Mouse (Mus musculus) intestine, postnatal 0 days (tissue): ENCODE results near the gene Shisa7. TPM values are rescaled to one million over a fixed set of nuclear protein-coding genes. Genes with fewer than 3 reads are reported as not detected.

Source experiments
- ATAC-seq: fragments of 200-750 bp; cut with Nextera tagmentation; 2 replicates; pipeline ENCODE4 v1.8.0; 2017; ENCODE audit warnings: mild to moderate bottlenecking, moderate TSS enrichment, moderate library complexity
- H3K27ac ChIP-seq: fragments of 300-500 bp; sonication (generic); 2 replicates; pipeline ENCODE4 v1.5.1; 2014; ENCODE audit warnings: mild to moderate bottlenecking, low read depth, low read length, moderate library complexity
- H3K27me3 ChIP-seq: fragments of 300-500 bp; sonication (generic); replicated peaks from 2 replicates; pipeline ENCODE4 v1.6.1; 2014; ENCODE audit warnings: low read length, mixed read lengths; ENCODE audit not compliant: control insufficient read depth, insufficient read depth
- H3K36me3 ChIP-seq: fragments of 300-500 bp; sonication (generic); 2 replicates; pipeline ENCODE4 v1.6.1; 2014; ENCODE audit warnings: mild to moderate bottlenecking, moderate library complexity; ENCODE audit not compliant: control insufficient read depth, insufficient read depth
- H3K4me1 ChIP-seq: fragments of 300-500 bp; sonication (generic); replicated peaks from 2 replicates; pipeline ENCODE4 v1.6.1; 2014; ENCODE audit warnings: antibody characterized with exemption, low read length, mixed read lengths; ENCODE audit not compliant: control insufficient read depth, insufficient read depth
- H3K4me2 ChIP-seq: fragments of 300-500 bp; sonication (generic); replicated peaks from 2 replicates; pipeline ENCODE4 v1.6.1; 2014; ENCODE audit warnings: low read depth, mild to moderate bottlenecking, moderate library complexity
- H3K4me3 ChIP-seq: fragments of 300-500 bp; sonication (generic); 2 replicates; pipeline ENCODE4 v1.5.1; 2014; ENCODE audit warnings: low read depth, low read length
- H3K9ac ChIP-seq: fragments of 300-500 bp; sonication (generic); 2 replicates; pipeline ENCODE4 v1.6.1; 2014; ENCODE audit warnings: mild to moderate bottlenecking, low read depth, low read length
- H3K9me3 ChIP-seq: fragments of 300-500 bp; sonication (generic); 2 replicates; pipeline ENCODE4 v1.6.1; 2016; ENCODE audit warnings: mixed run types; ENCODE audit not compliant: control insufficient read depth
- CTCF ChIP-seq: sonication (generic); IDR thresholded peaks from 2 replicates; pipeline ENCODE4 v1.5.1; 2016; ENCODE audit warnings: low read depth, mild to moderate bottlenecking, control low read depth, antibody characterized with exemption, moderate library complexity
- WGBS: fragments of 180-500 bp; shearing (Covaris S2); extraction: QIAGEN DNeasy Blood & Tissue Kit; methylation state at CpG from one replicate; pipeline ENCODE4 v1.1.7; 2014; 5-methylcytosine and 5-hydroxymethylcytosine counted together
- polyA plus RNA-seq: library from polyadenylated mRNA; unstranded; fragments of >200 nt; fragmentation: Nextera tagmentation; extraction: Ambion mirVana; gene quantifications from 2 replicates; pipeline ENCODE4 v1.2.1, GENCODE M21; 2015

Gene Shisa7
- polyA plus RNA-seq, 1 experiment from 2014 or later, result 0.07 TPM

DNA sequence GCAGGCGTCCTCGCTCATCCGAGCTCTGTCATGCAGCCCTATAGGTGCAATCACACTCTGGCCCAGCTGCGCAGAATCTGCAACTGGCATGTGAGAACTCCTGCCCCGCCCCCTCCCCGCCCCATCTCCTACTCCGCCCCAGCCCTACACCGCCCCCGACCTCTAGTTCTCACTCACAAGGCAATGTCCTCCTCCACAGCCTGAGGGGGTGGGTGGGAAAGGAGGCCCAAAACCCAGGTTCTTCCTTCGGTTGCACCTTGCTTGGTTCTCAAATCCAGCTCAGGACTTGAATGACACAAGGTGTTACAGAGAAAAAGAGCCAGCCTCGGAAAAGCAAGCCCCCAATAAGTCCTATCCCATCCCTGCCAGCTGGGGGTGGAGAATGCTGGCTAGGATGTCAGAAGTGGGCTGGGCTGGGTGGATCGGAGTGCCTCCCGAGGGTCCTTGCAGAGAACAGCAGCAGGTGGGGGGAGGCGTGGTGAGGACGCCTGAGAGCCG lies 1.8 kb downstream of the Shisa7 start:
- Histone ChIP-seq H3K9ac (no peak overlapping the region), H3K9me3 (no peaks in the 10 kb centered on the region), H3K27ac (no peak overlapping the region), H3K4me1 (0 out of 2 replicates have a peak, but pooled peaks cover 3% of the 10 kb centered on the region), H3K36me3 (no peaks in the 10 kb centered on the region), H3K27me3 (peaks cover 61% of the 10 kb centered on the region), H3K4me3 (peak overlapping the region; percentile 14), H3K4me2 (peak overlapping the region; percentile 31)
- WGBS, result 1% methylated on average over 16 of the region's 16 CpGs
- peak; percentile 33; the same call in 1 of the 2 replicates for ATAC-seq
- TF ChIP-seq CTCF, result no peak

DNA sequence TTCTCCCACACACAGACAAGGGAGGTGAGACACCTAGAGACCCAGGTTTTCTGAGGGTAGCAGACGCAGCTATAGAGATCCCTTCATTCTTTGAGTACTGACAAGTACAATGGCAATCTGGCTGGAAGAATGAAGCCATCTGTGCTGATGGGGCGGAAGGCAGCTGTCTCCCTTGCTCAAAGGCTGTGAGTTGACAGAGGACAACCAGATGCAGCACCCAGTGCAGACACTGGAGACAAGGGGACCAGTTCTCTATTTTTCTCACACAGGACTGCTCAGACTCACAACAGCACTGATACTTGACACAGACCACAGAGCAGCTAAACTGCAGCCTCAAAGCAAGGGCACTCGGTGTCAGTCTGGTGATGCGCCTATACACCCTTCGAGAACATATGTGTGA lies 2.4 kb downstream of the Shisa7 start:
- Histone ChIP-seq H3K9me3 (no peaks in the 10 kb centered on the region), H3K9ac (no peak overlapping the region), H3K27ac (no peak overlapping the region), H3K4me1 (0 out of 2 replicates have a peak, but pooled peaks cover 3% of the 10 kb centered on the region), H3K4me3 (no peak overlapping the region), H3K4me2 (no peak overlapping the region; the same call in 1 of the 2 replicates), H3K36me3 (no peaks in the 10 kb centered on the region), H3K27me3 (peaks cover 67% of the 10 kb centered on the region)
- WGBS, result 56% methylated on average over 5 of the region's 5 CpGs
- no peak for TF ChIP-seq CTCF
- ATAC-seq, result no peak

DNA sequence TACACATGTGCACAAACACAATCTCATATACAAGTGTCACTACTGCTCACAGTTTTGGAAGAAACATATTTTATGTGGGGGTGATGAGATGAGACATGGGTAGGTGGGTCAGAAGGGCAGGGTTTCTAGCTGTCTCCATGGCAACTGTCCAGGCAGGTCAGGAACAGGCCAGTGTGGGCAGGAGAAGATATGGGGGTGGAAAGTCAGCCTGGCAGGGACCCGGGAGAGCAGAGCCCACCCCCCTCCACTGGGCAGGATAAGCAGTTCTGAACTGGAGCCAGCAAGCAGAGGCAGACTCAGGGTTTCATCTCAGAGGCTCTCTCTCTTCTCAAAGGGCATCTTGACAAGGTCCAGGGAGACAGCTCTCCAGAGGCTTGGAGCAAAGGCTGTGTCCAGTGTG lies 6.9 kb downstream of the Shisa7 start:
- H3K27ac ChIP-seq, result no peak overlapping the region
- WGBS, result 5% methylated on average over 1 of the region's 1 CpGs
- no peak overlapping the region for H3K9ac ChIP-seq
- peaks cover 60% of the 10 kb centered on the region for H3K27me3 ChIP-seq
- no peak overlapping the region for H3K4me2 ChIP-seq
- no peaks in the 10 kb centered on the region for H3K36me3 ChIP-seq
- H3K4me3 ChIP-seq, result no peak overlapping the region
- no peak for ATAC-seq
- TF ChIP-seq CTCF, result no peak
- no peaks in the 10 kb centered on the region for H3K9me3 ChIP-seq
- H3K4me1 ChIP-seq, result no peaks in the 10 kb centered on the region

DNA sequence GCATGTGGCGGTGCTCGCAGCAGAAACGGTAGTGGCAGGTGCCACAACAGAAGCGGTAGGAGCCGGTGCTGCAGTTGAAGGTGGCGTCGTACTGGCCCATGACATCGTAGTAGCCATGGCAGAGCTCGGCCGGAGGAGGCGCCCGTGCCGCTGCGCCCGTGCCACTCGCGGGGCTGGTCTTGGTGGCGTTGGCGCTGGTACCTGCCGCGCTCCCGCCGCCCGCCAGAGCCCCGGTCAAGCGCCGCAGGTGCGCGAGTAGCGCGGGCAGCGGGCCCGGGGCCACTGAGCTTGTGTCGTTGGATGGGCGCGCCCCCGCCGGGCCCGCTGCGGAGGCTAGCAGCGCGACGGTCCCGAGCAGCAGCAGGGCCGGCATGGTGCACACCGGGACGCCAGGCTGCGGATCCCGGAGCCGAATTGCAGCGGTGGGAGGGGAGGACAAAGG lies 8.1 kb downstream of the Shisa7 start:
- Histone ChIP-seq H3K27ac (no peak overlapping the region), H3K27me3 (peaks cover 50% of the 10 kb centered on the region), H3K9me3 (no peaks in the 10 kb centered on the region), H3K36me3 (no peaks in the 10 kb centered on the region), H3K4me2 (peak overlapping the region; percentile 85), H3K9ac (no peak overlapping the region), H3K4me3 (peak overlapping the region; percentile 45), H3K4me1 (no peaks in the 10 kb centered on the region)
- peak; percentile 90 for ATAC-seq
- peak; percentile 71 for TF ChIP-seq CTCF
- WGBS, result under 1% methylated on average over 51 of the region's 51 CpGs

DNA sequence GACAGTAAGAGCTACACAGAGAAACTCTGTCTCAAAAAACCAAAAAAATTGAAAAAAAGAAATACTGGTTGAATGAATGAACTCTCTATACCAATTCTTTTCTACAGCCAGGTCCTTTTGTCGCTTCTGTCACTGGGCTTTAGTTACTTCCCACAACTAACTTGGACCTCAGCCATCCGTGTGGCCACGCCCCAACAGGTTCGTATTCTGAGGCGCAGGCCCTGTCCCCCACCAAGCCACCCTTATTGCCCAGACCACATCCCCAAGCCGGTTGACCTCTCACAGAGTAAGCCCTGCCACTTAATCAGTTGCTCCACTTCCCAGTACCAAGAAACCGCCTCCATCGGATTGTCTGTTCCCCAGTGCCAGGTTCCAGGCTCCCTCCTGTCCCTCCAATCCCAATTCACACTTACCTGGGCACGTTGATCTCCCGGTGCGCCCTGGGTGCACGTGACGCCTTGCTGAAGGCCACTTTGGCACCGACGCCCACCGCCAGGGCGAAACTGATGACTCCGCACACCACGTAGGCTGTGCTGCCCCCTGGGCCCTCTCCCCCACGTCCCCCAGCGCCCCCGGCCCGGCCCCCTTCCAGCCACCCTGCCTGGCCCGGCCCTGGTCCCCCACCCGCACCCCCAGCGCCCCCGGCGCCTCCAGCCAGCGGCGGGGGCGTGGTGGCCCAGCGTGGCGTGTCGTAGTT lies 8.7 kb downstream of the Shisa7 start:
- Histone ChIP-seq H3K27me3 (peaks cover 49% of the 10 kb centered on the region), H3K9me3 (no peaks in the 10 kb centered on the region), H3K9ac (no peak overlapping the region), H3K4me1 (no peaks in the 10 kb centered on the region), H3K4me2 (peak overlapping the region; percentile 85), H3K4me3 (peak overlapping the region; percentile 45), H3K36me3 (no peaks in the 10 kb centered on the region), H3K27ac (no peak overlapping the region)
- 4% methylated on average over 34 of the region's 34 CpGs for WGBS
- ATAC-seq, result peak; percentile 26
- TF ChIP-seq CTCF, result no peak

DNA sequence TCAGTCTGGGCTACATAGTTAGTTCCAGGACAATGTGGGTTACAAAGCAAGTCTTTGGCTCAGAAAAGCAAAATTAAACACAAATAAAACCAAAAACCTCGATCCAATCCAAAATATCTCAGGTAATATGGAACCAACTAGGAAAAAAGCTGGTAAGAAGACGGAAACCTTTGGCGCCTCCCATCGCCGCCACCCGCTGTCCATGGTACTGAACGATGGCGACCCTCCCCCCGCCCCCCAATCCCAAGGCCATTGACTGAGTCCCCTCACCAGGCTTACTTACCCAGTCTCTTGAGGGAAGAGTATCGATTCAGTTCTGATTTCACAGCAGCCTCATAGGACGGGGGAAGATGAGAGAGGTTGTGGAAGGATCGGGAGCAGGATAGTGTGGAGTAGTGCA lies 14.0 kb downstream of the Shisa7 start:
- 6% methylated on average over 12 of the region's 12 CpGs for WGBS
- ATAC-seq, result no peak

More for the DNA sequence above, 14.0 kb downstream of the Shisa7 start:
- Histone ChIP-seq H3K27ac (no peak overlapping the region), H3K9me3 (no peaks in the 10 kb centered on the region), H3K4me1 (no peaks in the 10 kb centered on the region), H3K36me3 (no peaks in the 10 kb centered on the region), H3K27me3 (peaks cover 19% of the 10 kb centered on the region), H3K9ac (no peak overlapping the region), H3K4me2 (no peak overlapping the region), H3K4me3 (no peak overlapping the region)
- TF ChIP-seq CTCF, result no peak
